ENCODE assay signal across 10 mouse cellular contexts in the genomic region with DNA sequence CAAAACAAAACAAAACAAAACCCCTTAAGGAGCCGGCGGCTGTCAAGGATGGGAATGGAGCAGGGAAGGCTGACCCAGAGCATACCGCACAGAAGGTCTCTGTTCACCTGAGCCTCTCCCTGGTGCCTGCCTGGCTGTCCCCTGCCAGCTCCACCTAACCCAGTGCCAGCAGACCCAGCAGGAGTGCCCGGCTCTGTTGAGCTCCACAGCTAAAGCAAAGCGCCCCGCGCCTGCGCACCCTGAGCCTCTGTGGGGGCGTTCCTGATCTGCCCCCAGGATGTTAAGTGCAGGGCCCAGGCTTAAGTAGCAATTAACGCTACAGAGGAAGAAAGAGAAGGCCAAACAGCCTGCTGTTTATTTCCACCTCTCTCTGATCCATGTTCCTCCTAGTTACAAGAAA.
DNase-seq lines count a peak whose midpoint lies in the region; ATAC-seq and TF ChIP-seq lines count a peak whose summit lies in the region.
"Had no signal": no experiment of that assay in that cellular context is flagged by ENCODE, and none has a peak within 500 bp of the region (broad histone marks: within the 10 kb centered on the region; RNA-seq: fewer than 3 reads in every experiment).

No protein-coding gene starts in this region.

- ATAC-seq in CD4-positive, CD25-positive, alpha-beta regulatory T cell, adult 4 months: no peak

- H3K4me1 ChIP-seq in E14TG2a.4 (replicated peaks; ENCODE audit: low read depth, low read length): peaks cover 59% of the 10 kb centered on the region

- TF ChIP-seq CTCF in E14TG2a.4 (conservative IDR thresholded peaks at IDR 0.05; ENCODE audit: low read length): no peak

- peak overlapping the region; percentile 70 for H3K4me3 ChIP-seq in E14TG2a.4 (replicated peaks; ENCODE audit: low read length)
- H3K4me3 ChIP-seq: lung, embryonic 15.5 days had no signal

- H3K36me3 ChIP-seq in E14TG2a.4 (ENCODE audit: insufficient read depth, low read length): no peaks in the 10 kb centered on the region
- H3K36me3 ChIP-seq: lung, embryonic 15.5 days had no signal

- DNase-seq in adrenal gland, postnatal 14 days: peak; percentile 25
- DNase-seq in adrenal gland, postnatal 36 days: no peak
- DNase-seq in cerebellum, postnatal 25 days: peak; percentile 89 to 92
- peak; percentile 28 for DNase-seq in gonadal fat pad, adult 2 months (ENCODE audit: low read depth)
- no peak for DNase-seq in lung, postnatal 25 days (ENCODE audit: low spot score)
- no peak for DNase-seq in gastrocnemius, adult 8-10 months (ENCODE audit: low spot score in 2 of 2)
- DNase-seq: gastrocnemius, postnatal 25 days had no signal

- H3K9me3 ChIP-seq in E14TG2a.4 (ENCODE audit: low read length): no peaks in the 10 kb centered on the region
- H3K9me3 ChIP-seq: lung, embryonic 15.5 days had no signal

- H3K27me3 ChIP-seq in E14TG2a.4 (ENCODE audit: insufficient read depth, low read length): peaks cover 50% of the 10 kb centered on the region

Comparison
In these comparisons a context has a peak if more than half of its experiments do, and no peak if none do; other contexts are left out.
1. DNase-seq: peak in adrenal gland, postnatal 14 days (single experiment), cerebellum, postnatal 25 days (2 of 2) and gonadal fat pad, adult 2 months (single experiment); none in adrenal gland, postnatal 36 days (0 of 2), lung, postnatal 25 days (single experiment) and gastrocnemius, adult 8-10 months (0 of 2).